Mouse (Mus musculus) MEL-GATA-1-ER (cell line): ENCODE measurements around the gene Dnah12.
"Not testable (repeated sequence)": the region's sequence is repeated elsewhere in the genome, so short reads cannot be mapped to it uniquely, and the experiment has no call there.

Experiments used
- DNase-seq: peaks from one replicate; pipeline ENCODE4 v3.0.0-alpha.2; 2012; ENCODE audit warnings: low read depth; ENCODE audit errors: extremely low read depth

Dnah12 gene

DNA sequence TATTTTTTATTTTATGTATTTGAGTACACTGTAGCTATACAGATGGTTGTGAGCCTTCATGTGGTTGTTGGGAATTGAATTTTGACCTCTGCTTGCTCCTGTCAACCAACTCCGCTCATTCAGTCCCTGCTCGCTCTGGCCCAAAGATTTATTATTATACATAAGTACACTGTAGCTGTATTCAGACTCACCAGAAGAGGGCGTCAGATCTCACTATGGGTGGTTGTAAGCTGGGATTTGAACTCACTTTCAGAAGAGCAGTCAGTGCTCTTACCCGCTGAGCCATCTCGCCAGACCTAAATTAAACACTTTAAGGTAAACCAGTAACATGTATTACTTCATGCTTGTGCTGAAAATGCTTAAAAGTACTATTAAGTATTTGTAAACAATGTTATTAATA, 12.2 kb downstream of the Dnah12 start:
- DNase-seq: not testable (repeated sequence)

GRCm38 (mm10) chr14:26719696-26720095, 26.6 kb downstream of the Dnah12 start:
- not testable (repeated sequence) for DNase-seq

DNA sequence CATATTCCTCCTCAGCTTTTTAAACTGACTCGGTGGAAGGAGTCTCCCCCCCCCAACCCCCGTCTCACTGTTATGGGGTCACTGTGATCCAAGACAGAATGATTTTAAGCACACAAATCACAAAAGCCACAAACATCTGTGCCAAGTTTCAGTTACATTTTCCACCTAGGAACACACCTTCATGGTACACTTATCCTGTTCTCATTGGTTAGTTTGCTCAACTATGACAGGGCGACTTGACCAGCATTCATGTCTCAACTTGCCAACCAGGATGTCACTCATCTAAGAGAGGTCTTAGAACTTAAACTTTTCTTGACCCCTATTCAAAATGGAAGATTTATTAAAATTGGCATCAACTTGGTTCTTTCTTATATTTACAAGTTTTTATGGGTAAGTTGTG, 31.8 kb downstream of the Dnah12 start:
- DNase-seq: no peak

GRCm38 (mm10) chr14:26758566-26758965, 65.5 kb downstream of the Dnah12 start:
- DNase-seq: peak; percentile 43

GRCm38 (mm10) chr14:26764827-26765226, 71.8 kb downstream of the Dnah12 start:
- DNase-seq: no peak

DNA sequence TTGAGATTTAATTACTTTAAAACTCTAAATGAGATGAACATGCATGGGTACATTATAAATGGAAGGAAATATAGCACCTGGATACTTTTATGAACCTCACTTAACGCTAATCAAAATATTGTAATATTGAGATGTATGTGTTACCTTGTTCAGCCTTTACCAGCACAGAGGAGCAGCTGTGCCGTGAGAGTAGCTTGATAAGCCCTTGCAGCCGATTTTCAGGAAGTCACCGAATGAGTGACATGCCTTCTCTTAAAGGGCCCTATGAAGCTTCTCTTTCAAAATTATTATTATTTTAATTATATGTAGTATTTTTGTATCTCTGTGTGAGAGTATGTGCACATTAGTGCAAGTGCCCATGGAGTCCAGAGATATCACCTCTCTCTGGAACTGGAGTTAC, 75.1 kb downstream of the Dnah12 start:
- DNase-seq: no peak

- no peak for DNase-seq
These were observed 80.5 kb downstream of the Dnah12 start for GRCm38 (mm10) chr14:26773536-26773935.

- peak; percentile 65 for DNase-seq
These were observed 90.7 kb downstream of the Dnah12 start for GRCm38 (mm10) chr14:26783731-26784130.

GRCm38 (mm10) chr14:26785695-26786094, 92.6 kb downstream of the Dnah12 start:
- no peak for DNase-seq

- no peak for DNase-seq
These were observed 101.4 kb downstream of the Dnah12 start for GRCm38 (mm10) chr14:26794431-26794830.

DNA sequence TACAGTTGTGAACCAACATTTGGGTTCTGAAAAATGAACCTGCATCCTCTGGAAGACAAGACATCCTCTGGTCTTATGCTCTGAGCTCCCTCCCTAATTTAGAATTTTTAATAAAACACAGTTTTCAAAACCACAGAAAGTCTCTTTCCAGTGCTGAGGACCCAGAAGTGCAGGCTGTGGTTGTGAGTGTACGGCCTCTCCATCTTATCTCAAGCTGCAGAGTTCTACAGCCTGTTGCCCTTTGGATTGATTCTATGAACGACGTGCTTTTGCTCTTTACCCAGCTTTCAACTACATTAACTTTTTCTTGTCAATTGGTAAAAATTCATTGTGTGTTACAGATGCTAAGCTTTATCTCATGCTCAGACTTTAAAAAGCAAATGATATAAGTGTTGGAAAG, 105.3 kb downstream of the Dnah12 start:
- DNase-seq: peak; percentile 42

DNA sequence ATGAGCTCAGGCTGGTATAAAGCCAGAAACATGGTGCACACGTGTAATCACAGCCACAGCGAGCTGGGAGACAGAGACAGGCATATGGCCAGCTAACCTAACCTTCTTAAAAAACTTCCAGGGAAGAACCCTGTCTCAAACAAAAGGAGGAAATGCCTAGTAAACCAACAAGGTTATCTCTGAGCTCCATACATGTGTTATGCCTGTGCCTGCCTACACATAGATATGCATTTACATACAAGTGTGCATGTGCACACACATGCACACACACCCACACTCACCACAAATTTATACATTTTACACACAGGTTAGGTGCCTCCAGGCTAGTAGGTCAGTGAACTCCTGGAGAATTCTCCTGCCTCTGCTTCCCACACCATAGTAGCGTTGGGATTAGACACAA, 106.2 kb downstream of the Dnah12 start:
- no peak for DNase-seq

- no peak for DNase-seq
These were observed 112.4 kb downstream of the Dnah12 start for GRCm38 (mm10) chr14:26805500-26805899.

DNA sequence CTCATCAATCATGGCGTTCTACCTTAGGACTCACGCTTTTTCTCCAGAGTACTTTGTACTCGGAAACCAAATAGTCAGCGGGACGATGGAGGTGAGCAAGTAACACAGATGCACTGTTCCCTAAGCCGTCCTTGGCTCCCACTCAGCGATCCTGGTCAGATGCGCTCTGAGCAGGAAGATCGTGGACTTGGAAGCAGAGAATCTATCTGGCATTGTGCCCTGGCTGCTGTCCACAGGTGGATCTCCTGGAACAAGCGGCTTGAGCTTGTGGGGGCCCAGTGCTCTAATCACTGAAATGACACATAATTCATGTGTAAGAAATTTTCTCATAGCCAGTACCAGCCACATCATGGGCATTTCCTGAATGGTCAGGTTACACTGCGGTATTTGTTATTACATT, 119.7 kb downstream of the Dnah12 start:
- no peak for DNase-seq

DNA sequence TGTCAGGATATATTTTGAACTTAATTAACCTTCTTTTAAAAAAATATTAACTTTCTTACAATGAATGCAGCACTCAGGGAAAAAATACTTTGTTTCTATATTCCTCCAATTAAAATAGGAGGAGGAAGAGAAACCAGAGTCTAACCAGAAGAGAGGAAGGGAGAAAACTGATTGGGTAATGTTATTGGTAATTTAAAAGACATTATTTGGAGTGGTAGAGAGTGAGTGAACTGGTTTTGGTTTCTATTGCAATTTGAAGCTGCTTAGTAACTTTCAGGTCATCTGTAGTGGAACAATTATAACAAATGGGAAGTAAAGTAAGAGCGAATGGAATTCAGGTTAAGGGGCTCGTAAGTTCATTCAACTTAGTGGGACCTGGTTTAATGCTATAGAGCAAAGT, 120.8 kb downstream of the Dnah12 start:
- DNase-seq: no peak

DNA sequence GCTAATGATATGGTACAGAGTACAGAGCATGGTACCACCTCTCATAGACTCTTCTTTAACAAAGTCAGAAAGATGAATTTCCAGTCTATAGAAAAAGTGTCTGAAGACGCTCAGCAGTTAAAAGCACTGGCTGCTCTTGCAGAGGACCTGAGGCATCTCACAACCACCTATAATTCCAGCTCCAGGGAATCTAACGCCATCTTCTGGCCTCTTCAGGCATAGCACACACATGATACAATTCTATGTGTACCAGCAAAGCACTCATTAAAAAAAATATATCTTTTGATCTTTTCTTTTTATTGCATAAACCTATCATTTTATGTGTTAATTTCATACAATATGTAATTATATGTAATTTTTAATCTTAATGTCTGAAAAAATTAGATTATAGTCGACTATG, 121.8 kb downstream of the Dnah12 start:
- peak; percentile 41 for DNase-seq

- peak; percentile 47 for DNase-seq
These were observed 123.7 kb downstream of the Dnah12 start for GRCm38 (mm10) chr14:26816785-26817184.

DNA sequence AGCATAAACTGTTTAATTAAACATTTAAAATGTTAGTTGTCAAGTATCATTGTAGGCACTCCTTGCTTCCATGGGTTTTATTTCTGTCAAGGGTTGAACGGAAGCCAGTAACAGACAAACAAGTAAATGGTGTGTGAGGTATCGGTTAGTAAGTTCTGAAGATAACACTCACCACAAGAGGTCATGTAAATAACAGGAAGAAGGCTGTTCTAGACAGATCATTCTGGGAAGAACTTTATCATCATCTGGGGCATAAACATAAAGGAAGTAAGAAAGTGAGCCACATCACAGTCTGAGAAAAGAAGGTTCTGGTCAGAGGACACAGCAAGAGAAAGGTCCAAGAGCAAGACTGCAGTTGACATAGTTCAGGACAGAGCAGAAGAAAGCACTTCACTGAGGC, 132.9 kb downstream of the Dnah12 start:
- DNase-seq: peak; percentile 90

DNA sequence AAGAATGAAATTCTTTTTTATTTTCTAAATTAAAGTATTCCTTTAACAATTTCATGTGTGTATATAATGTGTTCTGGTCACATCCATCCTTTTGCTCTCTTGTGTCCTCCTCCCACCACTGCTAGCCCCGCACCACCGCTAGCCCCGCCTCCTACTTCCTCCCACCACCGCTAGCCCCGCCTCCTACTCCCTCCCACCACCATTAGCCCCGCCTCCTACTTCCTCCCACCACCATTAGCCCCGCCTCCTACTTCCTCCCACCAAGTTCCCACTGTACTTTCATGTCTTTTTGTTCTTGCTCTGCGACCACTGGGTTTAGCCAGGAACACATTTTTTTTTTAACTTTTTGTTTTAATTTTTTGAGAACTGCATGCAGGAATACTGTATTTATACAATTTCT, 160.0 kb downstream of the Dnah12 start:
- DNase-seq: no peak

GRCm38 (mm10) chr14:26854066-26854465, 161.0 kb downstream of the Dnah12 start:
- no peak for DNase-seq

DNA sequence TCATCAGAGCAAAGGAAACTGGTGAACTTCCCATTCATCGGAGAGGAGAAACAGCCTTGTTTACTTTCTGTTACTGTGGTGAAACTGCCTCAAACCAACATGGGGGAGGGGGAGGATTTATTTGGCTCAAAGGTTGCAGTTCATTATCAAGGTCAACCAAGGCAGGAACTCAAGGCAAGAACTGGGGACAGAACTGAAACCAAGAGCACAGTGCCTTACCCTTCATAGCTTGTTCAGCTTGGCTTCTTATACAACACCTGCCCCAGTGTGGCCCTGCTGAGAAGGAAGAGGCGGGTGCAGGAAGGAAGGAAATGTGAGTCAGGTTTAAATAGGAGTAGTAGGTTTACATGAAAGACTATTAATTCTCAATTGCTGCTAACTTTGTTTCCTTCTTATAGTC, 165.3 kb downstream of the Dnah12 start:
- DNase-seq: no peak

DNA sequence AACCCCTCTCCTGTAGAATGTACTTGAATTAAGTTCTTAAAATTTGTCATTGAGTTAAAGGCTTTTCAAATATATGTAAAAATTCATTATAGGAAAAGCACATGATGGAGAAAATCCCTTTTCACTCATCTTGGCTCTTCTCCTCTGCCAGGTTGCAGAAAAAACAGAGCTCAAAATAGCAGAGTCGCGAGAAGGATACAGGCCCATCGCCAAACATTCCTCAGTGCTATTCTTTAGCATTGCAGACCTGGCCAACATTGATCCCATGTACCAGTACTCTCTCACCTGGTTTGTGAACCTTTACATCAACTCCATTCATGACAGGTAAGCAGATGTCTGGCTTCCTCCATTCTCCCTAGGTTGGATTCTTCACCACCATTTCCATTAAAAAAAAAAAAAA, 165.9 kb downstream of the Dnah12 start:
- DNase-seq: no peak

GRCm38 (mm10) chr14:26867356-26867755, 174.3 kb downstream of the Dnah12 start:
- peak; percentile 18 for DNase-seq

DNA sequence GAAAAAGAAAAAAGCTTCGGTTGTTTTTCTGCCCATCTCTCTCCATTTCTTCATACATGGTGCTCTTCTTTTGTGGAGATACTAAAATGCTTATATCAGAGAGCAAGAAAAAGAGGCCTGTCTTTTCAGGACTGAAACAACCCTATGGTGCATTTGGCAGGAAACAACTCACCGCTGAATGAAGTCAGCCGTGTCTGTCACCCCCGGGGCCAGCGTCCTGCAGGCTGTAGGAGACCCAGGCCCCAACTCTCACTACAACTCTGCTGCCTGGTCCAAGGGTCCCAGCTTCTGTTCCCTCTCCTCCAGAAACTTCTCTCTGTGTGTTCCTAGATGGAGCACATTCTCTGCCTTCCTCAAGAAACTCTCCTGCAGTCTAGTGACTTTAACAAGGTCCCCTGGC, 175.2 kb downstream of the Dnah12 start:
- no peak for DNase-seq
